Mouse (Mus musculus) thymus, postnatal 4 days (tissue): Measurements from ENCODE around the gene Gm9970.
"Not testable (repeated sequence)": the region's sequence is repeated elsewhere in the genome, so short reads cannot be mapped to it uniquely, and the experiment has no call there.

Source experiments
- DNase-seq: peaks from one replicate; pipeline ENCODE4 v3.0.0; 2021

Gene Gm9970

GRCm38 (mm10) chr5:31221304-31221945 lies 19.6 kb downstream of the Gm9970 start:
- peak; percentile 67 for DNase-seq

- peak; percentile 99 for DNase-seq
Observed at GRCm38 (mm10) chr5:31220448-31221303, 20.4 kb downstream of the Gm9970 start, which contains the start of gene Ppm1g. TSS of gene Ppm1g (minus strand) at chr5:31220687.

- DNase-seq, result no peak
Observed at GRCm38 (mm10) chr5:31219911-31220447, 21.1 kb downstream of the Gm9970 start.

- DNase-seq, result no peak
Observed at GRCm38 (mm10) chr5:31219474-31219873, 21.6 kb downstream of the Gm9970 start.

GRCm38 (mm10) chr5:31219070-31219469 lies 22.0 kb downstream of the Gm9970 start:
- no peak for DNase-seq

- peak; percentile 42 for DNase-seq
Observed at GRCm38 (mm10) chr5:31218294-31218693, 22.7 kb downstream of the Gm9970 start.

GRCm38 (mm10) chr5:31216554-31216953 lies 24.5 kb downstream of the Gm9970 start:
- not testable (repeated sequence) for DNase-seq

- DNase-seq, result no peak
Observed at GRCm38 (mm10) chr5:31204421-31204820, 36.6 kb downstream of the Gm9970 start.

GRCm38 (mm10) chr5:31203866-31204265 lies 37.2 kb downstream of the Gm9970 start:
- DNase-seq, result no peak

- DNase-seq, result no peak
Observed at GRCm38 (mm10) chr5:31202933-31203332, 38.1 kb downstream of the Gm9970 start.

- DNase-seq, result peak; percentile 91
Observed at GRCm38 (mm10) chr5:31201742-31202590, 39.1 kb downstream of the Gm9970 start, which contains the start of gene Zfp513. TSS of gene Zfp513 (minus strand) at chr5:31202303.

GRCm38 (mm10) chr5:31201042-31201741 lies 39.8 kb downstream of the Gm9970 start:
- DNase-seq, result no peak

GRCm38 (mm10) chr5:31200327-31200768 lies 40.7 kb downstream of the Gm9970 start:
- peak; percentile 40 for DNase-seq

GRCm38 (mm10) chr5:31199893-31200292 lies 41.1 kb downstream of the Gm9970 start:
- DNase-seq, result peak; percentile 48

- DNase-seq, result no peak
Observed at GRCm38 (mm10) chr5:31199321-31199892, 41.6 kb downstream of the Gm9970 start.

GRCm38 (mm10) chr5:31198616-31199320 lies 42.3 kb downstream of the Gm9970 start:
- DNase-seq, result no peak

GRCm38 (mm10) chr5:31198170-31198569 lies 42.9 kb downstream of the Gm9970 start:
- DNase-seq, result no peak

- no peak for DNase-seq
Observed at GRCm38 (mm10) chr5:31197072-31197471, 44.0 kb downstream of the Gm9970 start.

- no peak for DNase-seq
Observed at GRCm38 (mm10) chr5:31196207-31196606, 44.8 kb downstream of the Gm9970 start.

GRCm38 (mm10) chr5:31195671-31196070 lies 45.4 kb downstream of the Gm9970 start:
- DNase-seq, result no peak
